Mouse (Mus musculus) small intestine, adult 2 months (tissue): ENCODE results near the gene Sae1.

Experiments
- CTCF ChIP-seq: fragments of 200-500 bp; IDR thresholded peaks from 2 replicates; pipeline ENCODE4 v1.5.1; 2012; ENCODE audit warnings: low read depth, mild to moderate bottlenecking, control low read depth, inconsistent platforms, low read length, moderate library complexity, mixed read lengths; ENCODE audit not compliant: insufficient replicate concordance, insufficient read length; ENCODE audit errors: extremely low read depth
- POLR2A ChIP-seq: fragments of 200-500 bp; IDR thresholded peaks from 2 replicates; pipeline ENCODE4 v1.6.1; 2012; ENCODE audit warnings: low read depth, mild to moderate bottlenecking, control low read depth, inconsistent platforms, low read length, moderate library complexity

DNA sequence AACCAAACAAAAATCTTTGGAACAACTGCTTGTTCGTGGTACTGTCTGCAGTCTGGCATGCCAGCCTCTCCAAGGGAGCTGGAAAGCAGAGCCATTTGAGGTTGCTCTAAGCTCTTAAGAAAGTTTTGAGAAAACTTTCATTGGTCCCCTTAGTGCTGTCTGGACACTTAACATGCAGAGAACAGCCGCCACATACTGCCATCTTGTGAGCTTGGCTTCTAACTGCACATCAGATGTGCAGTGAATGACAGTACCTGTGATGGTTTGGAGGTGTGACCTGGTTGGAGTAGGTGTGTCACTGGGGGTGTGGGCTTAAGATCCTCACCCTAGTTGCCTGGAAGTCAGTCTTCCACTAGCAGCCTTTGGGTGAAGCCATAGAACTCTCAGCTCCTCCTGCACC lies 49.9 kb downstream of the Sae1 start:
- TF ChIP-seq CTCF, result no peak
- TF ChIP-seq POLR2A, result no peak
